Mouse (Mus musculus): ENCODE data around the gene Btg1-ps1.

The Btg1-ps1 gene

GRCm38 (mm10) chrX:38018597-38018996 lies at the start of gene Btg1-ps1:
Btg1-ps1 (minus strand) TSS chrX:38018815.

GRCm38 (mm10) chrX:38066175-38066574 lies 47.6 kb upstream of the Btg1-ps1 start, which contains the start of gene Rhox10:
Rhox10 (plus strand) TSS chrX:38066475.
- 85% methylated on average over 11 of the region's 11 CpGs for WGBS

- whole genome bisulfite sequencing, result 4% methylated on average over 1 of the region's 1 CpGs
Measured at GRCm38 (mm10) chrX:38061544-38061943, 42.9 kb upstream of the Btg1-ps1 start.

GRCm38 (mm10) chrX:38043014-38043413 lies 24.4 kb upstream of the Btg1-ps1 start, which contains the start of gene Btg1-ps2:
Btg1-ps2 (minus strand) TSS chrX:38043114.

GRCm38 (mm10) chrX:38039666-38040065 lies 21.1 kb upstream of the Btg1-ps1 start:
- 97% methylated on average over 5 of the region's 5 CpGs for WGBS

DNA sequence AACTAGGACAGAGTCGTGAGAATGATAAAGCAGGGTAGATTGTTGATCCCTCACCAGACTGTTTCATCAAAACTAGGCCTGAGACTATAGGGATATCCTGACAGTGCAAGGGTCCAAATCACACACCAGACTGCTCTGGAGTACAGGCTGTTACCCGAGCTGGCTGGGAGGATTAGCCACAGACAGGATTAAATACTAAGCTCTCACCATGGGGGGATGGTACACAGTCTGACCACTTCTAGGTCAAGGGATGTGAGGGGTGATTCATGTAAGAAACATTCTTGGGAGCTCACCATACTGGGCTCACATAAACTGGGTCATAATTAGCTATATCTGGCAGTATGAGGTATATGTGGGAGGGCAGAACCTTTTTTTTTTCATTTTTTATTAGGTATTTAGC lies 15.2 kb upstream of the Btg1-ps1 start:
- WGBS, result 73% methylated on average over 2 of the region's 2 CpGs

DNA sequence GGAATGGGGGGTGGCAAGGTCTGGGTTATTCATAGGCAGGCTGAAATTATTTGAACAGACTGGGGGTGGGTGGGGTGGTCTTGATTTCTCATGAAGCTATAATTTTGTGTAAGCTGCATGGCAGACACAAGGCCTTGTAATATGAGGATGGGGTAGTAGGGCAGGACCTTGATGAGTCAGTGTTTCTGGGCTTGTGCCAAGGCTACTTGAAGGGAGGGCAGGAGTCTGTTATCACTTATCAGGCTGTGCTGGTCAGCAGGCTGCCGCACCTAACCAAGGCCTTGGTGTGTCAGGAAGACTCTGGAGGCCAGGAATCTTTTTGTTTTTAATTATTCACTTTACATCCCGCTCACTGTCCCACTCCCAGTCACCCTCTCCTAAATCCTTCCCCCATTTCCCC lies 9.9 kb downstream of the Btg1-ps1 start:
- 73% methylated on average over 2 of the region's 2 CpGs for WGBS

Measured in cerebral cortex, adult 2 months (tissue).